In the genomic region with DNA sequence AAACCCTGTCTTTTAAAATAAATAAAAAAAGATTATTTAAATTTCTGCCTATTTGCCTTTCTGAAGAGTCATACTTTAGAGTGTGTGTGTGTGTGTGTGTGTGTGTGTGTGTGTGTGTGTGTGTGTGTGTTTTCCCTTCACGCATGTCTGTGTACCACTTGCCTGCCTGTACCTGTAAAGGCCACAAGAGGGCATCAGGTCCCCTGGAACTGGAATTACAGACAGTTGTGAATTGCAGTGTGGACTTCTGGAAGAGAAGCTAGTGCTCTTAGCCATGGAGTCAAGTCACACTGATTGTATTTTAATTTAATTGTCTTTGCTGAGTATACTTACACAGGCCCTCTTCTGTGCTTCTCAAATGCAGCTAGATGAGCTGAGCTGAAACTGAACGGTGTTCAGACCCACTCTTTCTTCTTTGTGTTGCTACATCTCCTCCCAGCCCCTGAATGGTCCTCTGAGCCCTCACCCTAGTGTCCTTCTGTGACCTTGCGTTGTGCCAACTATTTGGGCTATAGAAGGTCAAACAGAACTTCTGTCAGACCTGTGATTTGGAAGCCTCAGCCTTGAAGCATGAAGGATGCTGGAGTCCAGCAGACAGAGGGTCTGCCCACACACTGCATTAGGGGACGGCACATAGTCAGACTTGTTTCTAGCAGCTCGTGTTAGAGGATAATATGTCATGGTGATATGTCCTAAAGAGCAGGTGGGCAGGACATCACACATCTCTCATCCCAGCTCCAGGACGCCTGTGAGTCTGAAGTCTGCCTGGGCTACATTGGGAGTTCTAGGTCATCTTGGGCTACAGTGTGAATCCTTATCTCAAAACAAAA, we compare ENCODE assay signal across 9 mouse cellular contexts. TPM values are rescaled to one million over a fixed set of nuclear protein-coding genes. Genes with fewer than 3 reads are reported as not detected.
DNase-seq lines count a peak whose midpoint lies in the region; ATAC-seq and TF ChIP-seq lines count a peak whose summit lies in the region.
"Had no signal": no experiment of that assay in that cellular context is flagged by ENCODE, and none has a peak within 500 bp of the region (broad histone marks: within the 10 kb centered on the region; RNA-seq: fewer than 3 reads in every experiment).

No protein-coding gene starts in this region.

- H3K4me1 ChIP-seq in heart, adult 2 months (ENCODE audit: control insufficient read depth, insufficient read depth, low read length): peaks cover 4% of the 10 kb centered on the region
- peaks cover 24% of the 10 kb centered on the region for H3K4me1 ChIP-seq in heart, embryonic 12.5 days (replicated peaks)
- H3K4me1 ChIP-seq in intestine, embryonic 15.5 days (replicated peaks): 0 out of 2 replicates have a peak, but pooled peaks cover 5% of the 10 kb centered on the region
- H3K4me1 ChIP-seq in midbrain, embryonic 11.5 days (ENCODE audit: control insufficient read depth, insufficient read depth, low read length): no peaks in the 10 kb centered on the region
- H3K4me1 ChIP-seq in stomach, embryonic 14.5 days (ENCODE audit: control insufficient read depth, insufficient read depth, low read length): no peaks in the 10 kb centered on the region; the same call in 1 of the 2 replicates

- DNase-seq in heart, adult 2 months: peak in 1 of 2 experiments; percentile 42
- DNase-seq in c-Kit-positive CD71-negative TER-119-negative erythroid progenitor cells, embryonic 14.5 days (ENCODE audit: low read depth): peak; percentile 34
- peak; percentile 45 to 70 for DNase-seq in left cerebral cortex, postnatal 25 days (ENCODE audit: low spot score in 2 of 2)
- DNase-seq in midbrain, embryonic 11.5 days (ENCODE audit: low spot score, missing footprints): peak; percentile 92

- no peaks in the 10 kb centered on the region for H3K27me3 ChIP-seq in heart, adult 2 months (ENCODE audit: control insufficient read depth, insufficient read depth, low read length)
- H3K27me3 ChIP-seq in heart, embryonic 12.5 days (replicated peaks): no peaks in the 10 kb centered on the region
- H3K27me3 ChIP-seq in intestine, embryonic 15.5 days (replicated peaks): no peaks in the 10 kb centered on the region
- no peaks in the 10 kb centered on the region for H3K27me3 ChIP-seq in midbrain, embryonic 11.5 days (ENCODE audit: control insufficient read depth, insufficient read depth, low read length)
- H3K27me3 ChIP-seq in stomach, embryonic 14.5 days (ENCODE audit: control insufficient read depth, insufficient read depth, low read length): no peaks in the 10 kb centered on the region

- no peaks in the 10 kb centered on the region for H3K9me3 ChIP-seq in heart, embryonic 12.5 days (replicated peaks)
- no peaks in the 10 kb centered on the region for H3K9me3 ChIP-seq in intestine, embryonic 15.5 days
- no peaks in the 10 kb centered on the region for H3K9me3 ChIP-seq in midbrain, embryonic 11.5 days (ENCODE audit: control insufficient read depth, low read length)
- H3K9me3 ChIP-seq in stomach, embryonic 14.5 days (ENCODE audit: control insufficient read depth, low read depth, low read length): no peaks in the 10 kb centered on the region

- intact Hi-C loops in heart, adult 2 months (cut with DNase I): loop anchor here (1.0 to 10.0 kb wide), 3 partner anchors 129 to 1121 kb away; no protein-coding TSS in a partner anchor
- intact Hi-C loops in left cerebral cortex, postnatal 25 days (cut with DNase I): loop anchor here (2.0 to 10.0 kb wide), 4 partner anchors 45 to 281 kb away; no protein-coding TSS in a partner anchor

- TF ChIP-seq EP300 in heart, adult 2 months (IDR thresholded peaks at IDR 0.05; ENCODE audit: insufficient read depth, low read depth, low read length): peak; percentile 85; the same call in 1 of the 2 replicates

- H3K9ac ChIP-seq in heart, adult 2 months (ENCODE audit: low read depth, low read length): no peak overlapping the region
- no peak overlapping the region for H3K9ac ChIP-seq in heart, embryonic 12.5 days
- no peak overlapping the region for H3K9ac ChIP-seq in intestine, embryonic 15.5 days
- no peak overlapping the region for H3K9ac ChIP-seq in midbrain, embryonic 11.5 days (ENCODE audit: low read length)
- H3K9ac ChIP-seq in stomach, embryonic 14.5 days (replicated peaks; ENCODE audit: low read depth, low read length): no peak overlapping the region

- ATAC-seq in heart, embryonic 12.5 days (ENCODE audit: insufficient number of reproducible peaks, low FRiP score): no peak
- peak; percentile 83 for ATAC-seq in frontal cortex, adult (ENCODE audit: low TSS enrichment)
- ATAC-seq in intestine, embryonic 15.5 days: peak; percentile 75
- ATAC-seq in midbrain, embryonic 11.5 days (ENCODE audit: low FRiP score): peak; percentile 81; the same call in 1 of the 2 replicates
- 0 out of 2 replicates have a peak, but pooled peaks have one; percentile 56 for ATAC-seq in stomach, embryonic 14.5 days (ENCODE audit: insufficient number of reproducible peaks, insufficient read depth, low FRiP score, low read depth)

- H3K27ac ChIP-seq in heart, adult 2 months: no peak overlapping the region
- no peak overlapping the region for H3K27ac ChIP-seq in heart, embryonic 12.5 days (ENCODE audit: poor library complexity, severe bottlenecking)
- H3K27ac ChIP-seq in intestine, embryonic 15.5 days: no peak overlapping the region
- H3K27ac ChIP-seq in midbrain, embryonic 11.5 days (ENCODE audit: low read depth, low read length): no peak overlapping the region
- H3K27ac ChIP-seq in stomach, embryonic 14.5 days (ENCODE audit: low read length): no peak overlapping the region

- no peaks in the 10 kb centered on the region for H3K36me3 ChIP-seq in heart, adult 2 months (ENCODE audit: control insufficient read depth, insufficient read depth, low read length)
- H3K36me3 ChIP-seq in heart, embryonic 12.5 days: peaks cover 8% of the 10 kb centered on the region
- H3K36me3 ChIP-seq in intestine, embryonic 15.5 days: no peaks in the 10 kb centered on the region
- H3K36me3 ChIP-seq in midbrain, embryonic 11.5 days (ENCODE audit: control insufficient read depth, insufficient read depth, low read length): no peaks in the 10 kb centered on the region
- H3K36me3 ChIP-seq in stomach, embryonic 14.5 days (ENCODE audit: control insufficient read depth, insufficient read depth, low read length): no peaks in the 10 kb centered on the region

- H3K4me2 ChIP-seq in heart, embryonic 12.5 days: no peak overlapping the region
- no peak overlapping the region for H3K4me2 ChIP-seq in intestine, embryonic 15.5 days (replicated peaks)
- H3K4me2 ChIP-seq in midbrain, embryonic 11.5 days: no peak overlapping the region
- no peak overlapping the region for H3K4me2 ChIP-seq in stomach, embryonic 14.5 days (replicated peaks; ENCODE audit: low read depth, low read length)

- no peak overlapping the region for H3K4me3 ChIP-seq in heart, adult 2 months
- H3K4me3 ChIP-seq in heart, embryonic 12.5 days: no peak overlapping the region
- no peak overlapping the region for H3K4me3 ChIP-seq in intestine, embryonic 15.5 days (replicated peaks)
- no peak overlapping the region for H3K4me3 ChIP-seq in midbrain, embryonic 11.5 days (ENCODE audit: low read depth, low read length)
- H3K4me3 ChIP-seq in stomach, embryonic 14.5 days (ENCODE audit: low read depth, low read length): no peak overlapping the region
- H3K4me3 ChIP-seq: myocyte had no signal

- 67% methylated on average over 6 of the region's 6 CpGs for WGBS in heart, adult 2 months
- WGBS in heart, embryonic 12.5 days: 63% methylated on average over 6 of the region's 6 CpGs
- 67% methylated on average over 6 of the region's 6 CpGs for WGBS in intestine, embryonic 15.5 days
- WGBS in midbrain, embryonic 11.5 days: 72% methylated on average over 6 of the region's 6 CpGs
- WGBS in stomach, embryonic 14.5 days: 66% methylated on average over 6 of the region's 6 CpGs

- TF ChIP-seq CTCF in heart, adult 2 months (IDR thresholded peaks at IDR 0.05): peak; percentile 70

- no peak for TF ChIP-seq POLR2A in heart, adult 2 months (IDR thresholded peaks at IDR 0.05; ENCODE audit: insufficient read depth, low read depth, low read length)

- H3K79me2 ChIP-seq in heart, adult 2 months (replicated peaks; ENCODE audit: control insufficient read depth, insufficient read depth, low read length): no peaks in the 10 kb centered on the region

RNA-seq across cellular contexts. Expression of gene Smco2, which starts 16.2 kb away (rescaled TPM):
- 1 to 10 TPM; 2.0 TPM for total RNA-seq in heart, adult 2 months (2021)
- polyA plus RNA-seq in heart, adult 2 months (2012; rRNA removed): 0.47 and 0.76 TPM in 2 replicates
- not detected in 2 replicates for polyA plus RNA-seq in heart, embryonic 12.5 days (2016; fragmentation: Nextera tagmentation; extraction: Ambion mirVana)
- polyA plus RNA-seq in intestine, embryonic 15.5 days (2015; fragmentation: Nextera tagmentation; extraction: Ambion mirVana): not detected in 2 replicates
- total RNA-seq in left cerebral cortex, postnatal 25 days (2021): not detected
- polyA plus RNA-seq in midbrain, embryonic 11.5 days (2014; fragmentation: Nextera tagmentation; extraction: Ambion mirVana): not detected in 2 replicates
- not detected in 2 replicates for polyA plus RNA-seq in stomach, embryonic 14.5 days (2014; fragmentation: Nextera tagmentation; extraction: Ambion mirVana)
- polyA plus RNA-seq: myocyte had no signal

RNA-seq across cellular contexts. Expression of gene Arntl2, which starts 37.8 kb away (rescaled TPM):
- 1 to 10 TPM in 1 of 2 experiments, under 1 TPM in 1; 0.86 to 1.5 TPM for total RNA-seq in heart, adult 2 months (2021)
- 1.6 and 2.6 TPM in 2 replicates for polyA plus RNA-seq in heart, adult 2 months (2012; rRNA removed)
- 3.1 and 3.5 TPM in 2 replicates for polyA plus RNA-seq in heart, embryonic 12.5 days (2016; fragmentation: Nextera tagmentation; extraction: Ambion mirVana)
- 2.8 and 3.8 TPM in 2 replicates for polyA plus RNA-seq in intestine, embryonic 15.5 days (2015; fragmentation: Nextera tagmentation; extraction: Ambion mirVana)
- total RNA-seq in left cerebral cortex, postnatal 25 days (2021): 1 to 10 TPM; 5.8 to 8.3 TPM
- polyA plus RNA-seq in midbrain, embryonic 11.5 days (2014; fragmentation: Nextera tagmentation; extraction: Ambion mirVana): 1.4 and 1.5 TPM in 2 replicates
- polyA plus RNA-seq in stomach, embryonic 14.5 days (2014; fragmentation: Nextera tagmentation; extraction: Ambion mirVana): 7.1 and 8.5 TPM in 2 replicates

RNA-seq across cellular contexts. Expression of gene Ppfibp1, which starts 54.6 kb away (rescaled TPM):
- total RNA-seq in heart, adult 2 months (2021): 100 to 1,000 TPM; 102 to 128 TPM
- polyA plus RNA-seq in heart, adult 2 months (2012; rRNA removed): 15.4 and 33.7 TPM in 2 replicates
- polyA plus RNA-seq in heart, embryonic 12.5 days (2016; fragmentation: Nextera tagmentation; extraction: Ambion mirVana): 83.9 and 84.8 TPM in 2 replicates
- 35.9 and 41.5 TPM in 2 replicates for polyA plus RNA-seq in intestine, embryonic 15.5 days (2015; fragmentation: Nextera tagmentation; extraction: Ambion mirVana)
- 10 to 100 TPM; 57.2 to 60.7 TPM for total RNA-seq in left cerebral cortex, postnatal 25 days (2021)
- polyA plus RNA-seq in midbrain, embryonic 11.5 days (2014; fragmentation: Nextera tagmentation; extraction: Ambion mirVana): 30.2 and 30.7 TPM in 2 replicates
- 41.9 and 52.1 TPM in 2 replicates for polyA plus RNA-seq in stomach, embryonic 14.5 days (2014; fragmentation: Nextera tagmentation; extraction: Ambion mirVana)
